Mouse (Mus musculus) forebrain, embryonic 11.5 days (tissue): Measurements from ENCODE around the gene Prss22. TPM values are rescaled to one million over a fixed set of nuclear protein-coding genes. Genes with fewer than 3 reads are reported as not detected.
"Not testable (repeated sequence)": the region's sequence is repeated elsewhere in the genome, so short reads cannot be mapped to it uniquely, and the experiment has no call there.

Experiments
- ATAC-seq: fragments of 200-750 bp; cut with Nextera tagmentation; replicated peaks from 2 replicates; pipeline ENCODE4 v1.8.0; 2017; ENCODE audit warnings: moderate TSS enrichment; ENCODE audit not compliant: low FRiP score
- DNase-seq: peaks from one replicate; pipeline ENCODE4 v3.0.0-alpha.2; 2017; ENCODE audit warnings: low spot score
- H3K27ac ChIP-seq: fragments of 300-500 bp; sonication (generic); 2 replicates; pipeline ENCODE4 v1.5.1; 2014; ENCODE audit warnings: low read depth, low read length
- H3K27me3 ChIP-seq: fragments of 300-500 bp; sonication (generic); 2 replicates; pipeline ENCODE4 v1.6.1; 2014; ENCODE audit warnings: mild to moderate bottlenecking, low read length, mixed read lengths; ENCODE audit not compliant: control insufficient read depth, insufficient read depth
- H3K36me3 ChIP-seq: fragments of 300-500 bp; sonication (generic); 2 replicates; pipeline ENCODE4 v1.6.1; 2014; ENCODE audit warnings: mild to moderate bottlenecking, low read length, moderate library complexity, mixed read lengths; ENCODE audit not compliant: control insufficient read depth, insufficient read depth
- H3K4me1 ChIP-seq: fragments of 300-500 bp; sonication (generic); replicated peaks from 2 replicates; pipeline ENCODE4 v1.6.1; 2014; ENCODE audit warnings: low read length, mixed read lengths; ENCODE audit not compliant: control insufficient read depth, insufficient read depth
- H3K4me2 ChIP-seq: fragments of 300-500 bp; sonication (generic); 2 replicates; pipeline ENCODE4 v1.6.1; 2014; ENCODE audit warnings: low read depth, mild to moderate bottlenecking, low read length, moderate library complexity, mixed read lengths; ENCODE audit not compliant: severe bottlenecking
- H3K4me3 ChIP-seq: fragments of 300-500 bp; sonication (generic); 2 replicates; pipeline ENCODE4 v1.5.1; 2014; ENCODE audit warnings: low read depth, low read length
- H3K9ac ChIP-seq: fragments of 300-500 bp; sonication (generic); 2 replicates; pipeline ENCODE4 v1.6.1; 2014; ENCODE audit warnings: low read length
- H3K9me3 ChIP-seq: fragments of 300-500 bp; sonication (generic); 2 replicates; pipeline ENCODE4 v1.6.1; 2016; ENCODE audit warnings: low read length, mixed read lengths; ENCODE audit not compliant: control insufficient read depth
- WGBS: fragments of 180-500 bp; shearing (Covaris S2); extraction: QIAGEN DNeasy Blood & Tissue Kit; methylation state at CpG from one replicate; pipeline ENCODE4 v1.1.7; 2014; 5-methylcytosine and 5-hydroxymethylcytosine counted together
- microRNA-seq: library from miRNA; unstranded; fragments of <30 nt; microRNA quantifications from one replicate; pipeline ENCODE4, GENCODE M21; 2016; ENCODE audit not compliant: insufficient number of aligned reads
- polyA plus RNA-seq: library from polyadenylated mRNA; unstranded; fragments of >200 nt; fragmentation: Nextera tagmentation; extraction: Ambion mirVana; gene quantifications from 2 replicates; pipeline ENCODE4 v1.2.1, GENCODE M21; 2014

Prss22 gene
- polyA plus RNA-seq, 1 experiment from 2014 or later: not detected

GRCm38 (mm10) chr17:23949068-23949467 is 48.8 kb downstream of the Prss22 start:
- WGBS: 84% methylated on average over 2 of the region's 2 CpGs
- DNase-seq (no peak), ATAC-seq (no peak)
- H3K36me3 ChIP-seq: no peaks in the 10 kb centered on the region
- H3K4me2 ChIP-seq: no peak overlapping the region
- no peak overlapping the region for H3K4me3 ChIP-seq
- H3K27me3 ChIP-seq: no peaks in the 10 kb centered on the region
- no peaks in the 10 kb centered on the region for H3K9me3 ChIP-seq
- H3K9ac ChIP-seq: no peak overlapping the region
- no peaks in the 10 kb centered on the region for H3K4me1 ChIP-seq
- H3K27ac ChIP-seq: no peak overlapping the region

- 77% methylated on average over 4 of the region's 4 CpGs for WGBS
- not testable (repeated sequence) for H3K4me1 ChIP-seq, ATAC-seq, H3K9ac ChIP-seq, H3K4me3 ChIP-seq, H3K36me3 ChIP-seq, H3K9me3 ChIP-seq, H3K4me2 ChIP-seq, H3K27me3 ChIP-seq, H3K27ac ChIP-seq, DNase-seq
These were observed 50.4 kb downstream of the Prss22 start for GRCm38 (mm10) chr17:23947486-23947885.

Small RNA genes lying within 50 kb of the gene (microRNA-seq; reads per million reads assigned to microRNA genes)
- gene Gm27700: not detected

Other genes starting within 250 kb of the Prss22 start
- gene Flywch1, start 226.5 kb downstream of the Prss22 start, polyA plus RNA-seq: 167 and 174 TPM in 2 replicates
- gene Flywch2, start 212.0 kb downstream of the Prss22 start, polyA plus RNA-seq: 22.0 and 28.7 TPM in 2 replicates
- 541 and 559 TPM in 2 replicates for gene Srrm2, start 207.6 kb downstream of the Prss22 start, polyA plus RNA-seq
- gene Elob, start 169.0 kb downstream of the Prss22 start, polyA plus RNA-seq: 1,038 and 1,041 TPM in 2 replicates
- not detected in 2 replicates for gene Prss33, start 162.0 kb downstream of the Prss22 start, polyA plus RNA-seq
- not detected in 2 replicates for gene Prss32, start 154.2 kb downstream of the Prss22 start, polyA plus RNA-seq
- 2.1 and 2.6 TPM in 2 replicates for gene Prss41, start 153.9 kb downstream of the Prss22 start, polyA plus RNA-seq
- not detected in 2 replicates for gene Prss21, start 130.0 kb downstream of the Prss22 start, polyA plus RNA-seq
- gene Dcpp1, start 117.2 kb downstream of the Prss22 start, polyA plus RNA-seq: not detected in 2 replicates
- gene Dcpp2, start 117.2 kb downstream of the Prss22 start, polyA plus RNA-seq: not detected in 2 replicates
- not detected in 2 replicates for gene Dcpp3, start 80.6 kb downstream of the Prss22 start, polyA plus RNA-seq
- not detected in 2 replicates for gene Sbp, start 56.4 kb downstream of the Prss22 start, polyA plus RNA-seq
- not detected in 2 replicates for gene Sbpl, start 42.8 kb downstream of the Prss22 start, polyA plus RNA-seq
- gene Prss30, start 17.5 kb downstream of the Prss22 start, polyA plus RNA-seq: not detected in 2 replicates
- 0.15 TPM in 1 of 2 replicates, not detected in the other for gene Prss27, start 40.0 kb upstream of the Prss22 start, polyA plus RNA-seq
- 82.8 and 85.0 TPM in 2 replicates for gene Kctd5, start 75.4 kb upstream of the Prss22 start, polyA plus RNA-seq
- gene Pdpk1, start 152.8 kb upstream of the Prss22 start, polyA plus RNA-seq: 46.6 and 47.5 TPM in 2 replicates
- gene Amdhd2, start 165.7 kb upstream of the Prss22 start, polyA plus RNA-seq: 29.5 and 34.7 TPM in 2 replicates
- 394 and 453 TPM in 2 replicates for gene Atp6v0c, start 171.6 kb upstream of the Prss22 start, polyA plus RNA-seq
- 8.3 and 8.4 TPM in 2 replicates for gene Tbc1d24, start 207.5 kb upstream of the Prss22 start, polyA plus RNA-seq
- 3.8 and 4.9 TPM in 2 replicates for gene Ntn3, start 211.4 kb upstream of the Prss22 start, polyA plus RNA-seq
- 17.7 and 19.2 TPM in 2 replicates for gene Tedc2, start 222.8 kb upstream of the Prss22 start, polyA plus RNA-seq